Mouse (Mus musculus) G1E (cell line): ENCODE data around the gene Ing1. TPM values are rescaled to one million over a fixed set of nuclear protein-coding genes. Genes with fewer than 3 reads are reported as not detected.

Experiments
- ATAC-seq: 2 replicates; pipeline ENCODE4 v1.8.0; 2016; ENCODE audit warnings: mild to moderate bottlenecking; ENCODE audit not compliant: insufficient number of reproducible peaks, poor library complexity, low FRiP score, severe bottlenecking; ENCODE audit errors: extremely low read depth
- DNase-seq: peaks from one replicate; pipeline ENCODE4 v3.0.0; 2012; ENCODE audit warnings: low spot score
- H3K27me3 ChIP-seq: 2 replicates; pipeline ENCODE4 v1.6.1; 2012; ENCODE audit warnings: mild to moderate bottlenecking, low read length, inconsistent platforms; ENCODE audit not compliant: insufficient read depth
- H3K36me3 ChIP-seq: replicated peaks from 2 replicates; pipeline ENCODE3; 2012; ENCODE audit warnings: mild to moderate bottlenecking, inconsistent platforms
- H3K4me1 ChIP-seq: 2 replicates; pipeline ENCODE4 v1.6.1; 2012; ENCODE audit warnings: low read depth, low read length, inconsistent platforms, mixed read lengths; ENCODE audit not compliant: insufficient read depth
- H3K4me3 ChIP-seq: 2 replicates; pipeline ENCODE4 v1.5.1; 2012; ENCODE audit warnings: low read depth, mild to moderate bottlenecking, inconsistent platforms, low read length, moderate library complexity, mixed read lengths
- H3K9me3 ChIP-seq: replicated peaks from 2 replicates; pipeline ENCODE4 v1.6.1; 2012; ENCODE audit warnings: inconsistent platforms
- CTCF ChIP-seq: IDR thresholded peaks from 2 replicates; pipeline ENCODE4 v1.5.1; 2012; ENCODE audit warnings: low read depth, low read length, inconsistent platforms, mixed read lengths
- GATA1 ChIP-seq: IDR thresholded peaks from 2 replicates; pipeline ENCODE4 v1.6.1; 2012; ENCODE audit warnings: borderline replicate concordance, low read length, inconsistent platforms, mixed read lengths
- GATA2 ChIP-seq: IDR thresholded peaks from 2 replicates; pipeline ENCODE4 v1.6.1; 2012; ENCODE audit warnings: low read depth, low read length, inconsistent platforms, borderline replicate concordance
- POLR2AphosphoS5 ChIP-seq: IDR thresholded peaks from 2 replicates; pipeline ENCODE4 v1.6.1; 2012; ENCODE audit warnings: low read depth, low read length, inconsistent platforms; ENCODE audit not compliant: insufficient replicate concordance
- TAL1 ChIP-seq: conservative IDR thresholded peaks from 2 replicates; pipeline ENCODE4 v1.6.1; 2012; ENCODE audit warnings: low read depth, low read length, inconsistent platforms, mixed read lengths
- polyA plus RNA-seq: library from polyadenylated mRNA; stranded (reverse); fragments of >175 nt; gene quantifications from 2 replicates; pipeline ENCODE4 v1.2.3, GENCODE M21; 2012
- total RNA-seq, 2 experiments: library from RNA; stranded (forward) in 1 of 2; stranded (reverse) in 1 of 2; fragments of 200-1000 nt in 1 of 2; fragments of >200 nt in 1 of 2; fragmentation: Nextera tagmentation in 1 of 2; gene quantifications; 2 replicates each; pipeline ENCODE4 v1.2.3; 2014 to 2017

Ing1 gene
- total and polyA plus RNA-seq, 3 experiments, result 29.7 to 61.5 (median 45.2) TPM

GRCm38 (mm10) chr8:11556691-11557423 is 1.5 kb downstream of the Ing1 start:
- Histone ChIP-seq H3K4me3 (peak overlapping the region; percentile 85), H3K9me3 (peaks cover 8% of the 10 kb centered on the region), H3K4me1 (peaks cover 44% of the 10 kb centered on the region), H3K36me3 (peaks cover 26% of the 10 kb centered on the region), H3K27me3 (no peaks in the 10 kb centered on the region; the same call in 1 of the 2 replicates)
- TF ChIP-seq CTCF, result no peak
- no peak for TF ChIP-seq GATA1
- no peak for TF ChIP-seq GATA2
- peak; percentile 37 for DNase-seq
- ATAC-seq, result no peak

GRCm38 (mm10) chr8:11557424-11557767 is 2.0 kb downstream of the Ing1 start:
- DNase-seq (no peak), ATAC-seq (no peak)
- peaks cover 30% of the 10 kb centered on the region for H3K36me3 ChIP-seq
- TF ChIP-seq GATA2 (no peak), POLR2AphosphoS5 (no peak), GATA1 (no peak), TAL1 (no peak), CTCF (no peak)
- H3K4me1 ChIP-seq, result peaks cover 40% of the 10 kb centered on the region
- H3K9me3 ChIP-seq, result peaks cover 9% of the 10 kb centered on the region
- H3K27me3 ChIP-seq, result no peaks in the 10 kb centered on the region; the same call in 1 of the 2 replicates
- H3K4me3 ChIP-seq, result peak overlapping the region; percentile 85

GRCm38 (mm10) chr8:11557768-11558629 is 2.6 kb downstream of the Ing1 start:
- no peaks in the 10 kb centered on the region; the same call in 1 of the 2 replicates for H3K27me3 ChIP-seq
- peaks cover 30% of the 10 kb centered on the region for H3K36me3 ChIP-seq
- peaks cover 9% of the 10 kb centered on the region for H3K9me3 ChIP-seq
- H3K4me1 ChIP-seq, result peaks cover 40% of the 10 kb centered on the region
- ATAC-seq (peak; percentile 78), DNase-seq (peak; percentile 94)
- H3K4me3 ChIP-seq, result peak overlapping the region; percentile 85
- TF ChIP-seq POLR2AphosphoS5 (peak; percentile 96), GATA1 (no peak), GATA2 (no peak), TAL1 (no peak), CTCF (no peak)

- DNase-seq, result no peak
- no peak overlapping the region; the same call in 1 of the 2 replicates for H3K4me3 ChIP-seq
- ATAC-seq, result no peak
- H3K4me1 ChIP-seq, result peaks cover 35% of the 10 kb centered on the region
- TF ChIP-seq CTCF (no peak), TAL1 (no peak), GATA2 (no peak), POLR2AphosphoS5 (no peak), GATA1 (no peak)
- H3K9me3 ChIP-seq, result peaks cover 9% of the 10 kb centered on the region
- H3K36me3 ChIP-seq, result peaks cover 46% of the 10 kb centered on the region
- H3K27me3 ChIP-seq, result no peaks in the 10 kb centered on the region; the same call in 1 of the 2 replicates
These were observed 4.1 kb downstream of the Ing1 start for GRCm38 (mm10) chr8:11559511-11559910.

GRCm38 (mm10) chr8:11560220-11560619 is 4.8 kb downstream of the Ing1 start:
- ATAC-seq (no peak), DNase-seq (no peak)
- Histone ChIP-seq H3K27me3 (no peaks in the 10 kb centered on the region; the same call in 1 of the 2 replicates), H3K4me1 (peaks cover 30% of the 10 kb centered on the region), H3K9me3 (peaks cover 9% of the 10 kb centered on the region), H3K36me3 (peaks cover 53% of the 10 kb centered on the region), H3K4me3 (no peak overlapping the region)
- TF ChIP-seq GATA1, result no peak
- no peak for TF ChIP-seq TAL1
- TF ChIP-seq CTCF, result no peak
- TF ChIP-seq GATA2, result no peak

- Histone ChIP-seq H3K4me1 (peaks cover 23% of the 10 kb centered on the region), H3K27me3 (no peaks in the 10 kb centered on the region; the same call in 1 of the 2 replicates), H3K36me3 (peaks cover 60% of the 10 kb centered on the region), H3K4me3 (no peak overlapping the region), H3K9me3 (peaks cover 7% of the 10 kb centered on the region)
- TF ChIP-seq CTCF (no peak), POLR2AphosphoS5 (no peak), GATA1 (no peak), TAL1 (no peak), GATA2 (no peak)
- DNase-seq, result no peak
- no peak for ATAC-seq
These were observed 8.9 kb downstream of the Ing1 start for GRCm38 (mm10) chr8:11564236-11564635.
